Mouse (Mus musculus): Measurements from ENCODE around the gene Akr7a5. TPM values are rescaled to one million over a fixed set of nuclear protein-coding genes. Genes with fewer than 3 reads are reported as not detected.

Akr7a5 gene
- polyA plus RNA-seq, 1 experiment from 2014 or later: 120 TPM

DNA sequence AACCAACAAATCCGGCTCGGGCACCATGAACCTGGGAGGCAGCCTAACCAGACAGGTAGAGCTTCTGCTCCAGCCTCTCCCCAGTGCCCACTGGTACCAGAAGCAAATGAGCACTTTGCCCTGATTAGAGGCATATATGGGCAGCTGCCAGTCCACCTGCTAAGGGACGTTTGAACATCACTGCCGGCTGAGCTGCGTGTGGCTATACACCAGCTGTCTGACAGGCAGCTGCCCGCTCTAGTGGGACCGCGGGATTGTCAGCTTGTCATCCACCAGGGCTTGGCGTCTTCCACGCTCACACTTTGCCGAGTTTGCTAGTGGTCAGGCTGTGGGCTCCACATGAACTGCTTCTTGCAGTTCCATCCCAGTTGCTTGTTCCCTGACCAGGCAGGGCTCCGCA lies 30.0 kb upstream of the Akr7a5 start:
- no peak for ATAC-seq (ENCODE audit: low FRiP score, low read depth)
- Histone ChIP-seq H3K4me2 (replicated peaks) (no peak overlapping the region), H3K9ac (no peak overlapping the region), H3K27me3 (0 out of 2 replicates have a peak, but pooled peaks cover 2% of the 10 kb centered on the region), H3K9me3 (no peaks in the 10 kb centered on the region), H3K4me3 (no peak overlapping the region), H3K27ac (no peak overlapping the region), H3K36me3 (peaks cover 66% of the 10 kb centered on the region), H3K4me1 (peaks cover 63% of the 10 kb centered on the region)
- WGBS: 94% methylated on average over 12 of the region's 12 CpGs

DNA sequence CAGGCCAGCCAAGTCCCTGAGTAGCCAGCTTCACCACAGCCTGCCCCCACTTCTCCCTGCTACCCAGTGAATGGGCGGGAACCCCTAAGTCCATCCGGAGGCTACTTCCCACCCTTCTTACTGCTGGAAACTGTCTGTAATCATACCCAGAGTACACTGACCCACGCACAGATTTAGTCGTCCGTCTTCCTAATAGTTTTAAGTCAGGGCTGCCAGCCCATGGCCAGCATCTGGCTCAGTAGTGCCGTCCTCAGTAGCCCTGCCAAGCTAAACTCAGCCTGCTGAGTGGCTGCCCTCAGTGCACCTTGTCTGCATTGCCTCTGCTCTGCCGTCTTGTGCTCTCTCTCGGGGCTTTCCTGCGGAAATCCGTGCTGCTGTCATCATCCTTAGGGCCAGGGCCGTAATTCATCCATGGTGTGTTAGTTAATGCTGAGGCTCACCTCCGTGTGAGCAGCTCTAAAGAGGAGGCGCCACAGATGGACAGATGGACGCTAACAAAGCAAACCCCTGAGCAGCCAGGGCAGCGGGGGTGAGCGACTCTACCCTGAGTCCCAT lies 28.7 kb upstream of the Akr7a5 start:
- 77% methylated on average over 16 of the region's 16 CpGs for WGBS
- H3K36me3 ChIP-seq: peaks cover 71% of the 10 kb centered on the region
- H3K4me2 ChIP-seq (replicated peaks): no peak overlapping the region
- H3K9me3 ChIP-seq: no peaks in the 10 kb centered on the region
- H3K4me3 ChIP-seq: no peak overlapping the region
- 0 out of 2 replicates have a peak overlapping the region, but pooled peaks have one; percentile 19 for H3K9ac ChIP-seq
- no peak overlapping the region for H3K27ac ChIP-seq
- H3K27me3 ChIP-seq: 0 out of 2 replicates have a peak, but pooled peaks cover 2% of the 10 kb centered on the region
- no peak for ATAC-seq (ENCODE audit: low FRiP score, low read depth)
- peaks cover 64% of the 10 kb centered on the region for H3K4me1 ChIP-seq

DNA sequence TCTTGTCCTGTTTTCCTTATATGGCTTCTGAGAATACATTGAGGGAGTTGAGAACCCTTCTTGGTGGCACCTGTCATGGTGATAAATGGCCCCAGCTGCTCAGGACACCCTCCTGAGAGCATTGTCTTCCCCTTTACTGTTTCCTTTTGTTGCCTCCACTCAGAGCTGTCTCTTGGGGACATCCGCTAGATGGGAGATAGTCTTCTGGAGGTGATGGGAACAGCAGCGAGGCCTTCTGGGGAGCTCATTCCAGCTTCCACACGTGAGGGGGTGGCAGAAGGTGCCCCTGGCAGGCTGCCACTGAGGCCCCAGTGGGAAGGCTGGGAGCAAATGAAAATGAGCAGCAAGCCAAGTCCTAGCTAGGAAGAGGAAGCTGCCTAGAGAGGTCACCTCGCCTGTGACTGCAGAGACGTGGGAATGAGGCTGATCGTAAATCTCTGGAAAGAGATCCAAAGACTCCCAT lies 27.6 kb upstream of the Akr7a5 start:
- Histone ChIP-seq H3K9ac (no peak overlapping the region), H3K4me3 (no peak overlapping the region), H3K36me3 (peaks cover 74% of the 10 kb centered on the region), H3K4me1 (peaks cover 59% of the 10 kb centered on the region), H3K4me2 (replicated peaks) (no peak overlapping the region), H3K27ac (peak overlapping the region; percentile 10; the same call in 1 of the 2 replicates), H3K27me3 (no peaks in the 10 kb centered on the region), H3K9me3 (no peaks in the 10 kb centered on the region)
- no peak for ATAC-seq (ENCODE audit: low FRiP score, low read depth)
- whole genome bisulfite sequencing: 47% methylated on average over 6 of the region's 6 CpGs

DNA sequence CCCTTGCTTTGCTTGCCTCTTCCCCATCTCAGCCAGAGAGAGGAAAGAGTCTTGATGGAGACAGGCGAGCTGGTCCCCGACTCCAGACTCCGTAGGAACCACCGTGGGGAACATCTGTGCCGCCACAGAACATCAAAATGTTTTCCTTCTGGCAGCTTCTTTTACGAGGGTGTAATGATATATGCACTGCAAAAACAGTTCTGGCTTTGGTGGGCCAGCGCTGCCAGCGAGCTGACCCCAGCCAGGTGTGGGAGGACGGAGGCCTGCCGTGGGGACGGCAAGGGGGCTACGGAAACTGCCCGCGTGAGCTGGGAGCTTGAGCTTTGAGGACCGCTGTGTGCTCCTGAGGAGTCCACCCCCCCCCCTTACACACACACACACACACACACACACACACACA lies 25.7 kb upstream of the Akr7a5 start:
- H3K4me3 ChIP-seq: no peak overlapping the region
- 27% methylated on average over 15 of the region's 15 CpGs for WGBS
- H3K27me3 ChIP-seq: no peaks in the 10 kb centered on the region
- no peaks in the 10 kb centered on the region for H3K9me3 ChIP-seq
- H3K4me2 ChIP-seq (replicated peaks): 0 out of 2 replicates have a peak overlapping the region, but pooled peaks have one; percentile 1
- H3K9ac ChIP-seq: 0 out of 2 replicates have a peak overlapping the region, but pooled peaks have one; percentile 19
- peak; percentile 41; the same call in 1 of the 2 replicates for ATAC-seq (ENCODE audit: low FRiP score, low read depth)
- H3K27ac ChIP-seq: peak overlapping the region; percentile 84
- H3K4me1 ChIP-seq: peaks cover 72% of the 10 kb centered on the region
- H3K36me3 ChIP-seq: peaks cover 88% of the 10 kb centered on the region

DNA sequence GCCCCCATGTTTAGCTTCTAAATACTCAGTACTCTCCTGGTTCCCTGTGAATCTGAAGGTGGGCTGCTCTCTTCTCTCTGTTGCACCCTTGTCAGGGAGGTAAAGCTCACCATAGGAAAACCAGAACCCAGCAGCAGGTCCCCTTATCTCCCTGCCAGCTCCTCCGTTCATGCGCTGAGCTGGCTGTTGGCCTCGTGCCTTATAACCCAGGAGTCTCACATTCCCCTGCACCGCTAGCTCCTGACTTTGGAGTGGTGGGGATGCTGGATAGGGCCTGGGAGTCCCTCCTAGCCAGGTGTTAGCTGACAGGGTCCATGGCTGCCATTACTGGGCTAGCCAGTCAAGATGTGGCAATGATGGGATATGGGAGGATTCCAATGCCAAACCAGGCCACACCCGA lies 24.3 kb upstream of the Akr7a5 start:
- Histone ChIP-seq H3K27me3 (no peaks in the 10 kb centered on the region), H3K9ac (no peak overlapping the region), H3K4me2 (replicated peaks) (no peak overlapping the region), H3K9me3 (no peaks in the 10 kb centered on the region), H3K27ac (peak overlapping the region; percentile 16; the same call in 1 of the 2 replicates), H3K4me1 (peaks cover 71% of the 10 kb centered on the region), H3K36me3 (peaks cover 88% of the 10 kb centered on the region), H3K4me3 (no peak overlapping the region)
- no peak for ATAC-seq (ENCODE audit: low FRiP score, low read depth)
- 67% methylated on average over 5 of the region's 5 CpGs for WGBS

DNA sequence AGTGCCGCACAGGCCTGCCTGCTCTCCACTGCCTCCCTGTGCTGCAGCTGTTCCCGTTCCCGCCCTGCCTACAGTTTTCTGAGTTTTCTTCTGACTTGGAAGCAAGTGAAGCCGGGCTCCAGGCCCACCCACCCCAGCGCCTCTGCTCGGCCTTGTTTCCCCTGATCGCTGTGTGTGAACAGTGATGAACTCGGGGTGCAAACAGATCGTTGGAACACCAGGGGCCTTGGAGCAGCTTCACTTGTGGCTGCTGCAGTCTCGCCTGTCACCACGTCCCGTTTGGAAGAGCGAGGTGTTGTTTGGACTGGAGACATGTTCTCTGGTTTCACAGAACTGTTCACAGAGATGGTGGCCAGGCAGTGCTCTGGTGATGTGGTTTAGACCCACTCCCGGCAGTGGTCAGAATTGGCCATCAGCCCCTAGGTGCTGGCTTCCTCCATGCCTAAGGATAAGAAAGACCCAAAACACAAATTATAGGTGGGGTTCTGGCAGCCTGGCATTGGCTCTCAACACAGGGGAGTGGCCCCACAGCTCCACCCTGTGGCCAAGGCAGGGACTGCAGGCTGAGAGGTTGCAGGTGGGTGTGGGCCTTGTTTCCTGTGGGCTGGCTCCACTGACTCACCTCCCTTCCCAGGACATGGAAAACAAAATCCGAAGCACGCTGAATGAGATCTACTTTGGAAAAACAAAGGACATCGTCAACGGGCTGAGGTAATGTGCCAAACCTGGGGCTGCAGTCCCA lies 23.3 kb upstream of the Akr7a5 start:
- no peak overlapping the region for H3K4me2 ChIP-seq (replicated peaks)
- 0 out of 2 replicates have a peak, but pooled peaks have one; percentile 18 for ATAC-seq (ENCODE audit: low FRiP score, low read depth)
- H3K27ac ChIP-seq: peak overlapping the region; percentile 16; the same call in 1 of the 2 replicates
- H3K4me1 ChIP-seq: peaks cover 62% of the 10 kb centered on the region
- H3K36me3 ChIP-seq: peaks cover 88% of the 10 kb centered on the region
- no peak overlapping the region for H3K9ac ChIP-seq
- H3K27me3 ChIP-seq: no peaks in the 10 kb centered on the region
- no peak overlapping the region for H3K4me3 ChIP-seq
- 75% methylated on average over 18 of the region's 18 CpGs for WGBS
- no peaks in the 10 kb centered on the region for H3K9me3 ChIP-seq

DNA sequence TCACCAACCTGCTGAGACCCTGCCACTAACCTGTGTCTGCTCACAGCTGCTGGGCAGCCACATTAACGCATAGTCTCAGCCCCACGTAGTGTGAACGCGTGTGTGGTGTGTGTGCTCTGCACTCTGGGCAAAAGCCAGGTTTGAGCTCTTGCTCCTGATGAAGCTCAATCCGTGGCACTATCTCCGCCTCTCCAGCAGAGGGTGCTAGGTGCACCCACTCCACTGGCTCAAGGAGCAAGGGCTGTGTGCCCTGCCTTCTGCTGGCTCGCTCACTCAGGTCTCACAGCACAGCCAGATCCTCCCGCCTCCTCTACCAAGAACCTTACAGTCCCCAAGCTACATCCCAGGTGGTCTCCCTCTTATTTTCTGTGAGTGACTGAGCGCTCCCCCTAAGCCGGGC lies 21.5 kb upstream of the Akr7a5 start:
- Histone ChIP-seq H3K4me3 (no peak overlapping the region), H3K9ac (no peak overlapping the region; the same call in 1 of the 2 replicates), H3K27ac (peak overlapping the region; percentile 48; the same call in 1 of the 2 replicates), H3K36me3 (peaks cover 76% of the 10 kb centered on the region), H3K9me3 (no peaks in the 10 kb centered on the region), H3K4me2 (replicated peaks) (no peak overlapping the region), H3K27me3 (no peaks in the 10 kb centered on the region), H3K4me1 (peaks cover 46% of the 10 kb centered on the region)
- no peak for ATAC-seq (ENCODE audit: low FRiP score, low read depth)
- WGBS: 50% methylated on average over 10 of the region's 10 CpGs

DNA sequence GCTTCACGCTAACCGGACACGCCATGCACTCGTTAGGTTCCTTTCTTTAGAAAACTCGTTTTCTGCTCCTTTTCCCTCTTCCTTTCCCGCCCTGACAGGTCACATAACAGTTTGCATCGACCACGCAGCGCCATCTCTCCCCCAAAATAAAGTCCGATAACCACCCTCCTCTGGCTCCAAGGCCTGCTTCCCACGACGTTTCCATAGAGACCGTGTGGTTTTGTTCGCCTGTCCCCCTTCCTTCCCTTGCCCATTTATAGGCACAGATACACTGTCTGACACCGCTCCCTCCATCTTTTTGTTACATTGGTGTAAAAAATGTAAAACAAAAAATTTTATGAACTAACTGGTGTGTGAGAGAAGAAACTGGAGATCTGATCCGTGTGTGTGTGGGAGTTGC lies 19.4 kb upstream of the Akr7a5 start:
- H3K27me3 ChIP-seq: no peaks in the 10 kb centered on the region
- no peaks in the 10 kb centered on the region for H3K9me3 ChIP-seq
- H3K27ac ChIP-seq: no peak overlapping the region
- H3K4me1 ChIP-seq: peaks cover 25% of the 10 kb centered on the region
- H3K4me2 ChIP-seq (replicated peaks): no peak overlapping the region
- H3K36me3 ChIP-seq: peaks cover 63% of the 10 kb centered on the region
- WGBS: 89% methylated on average over 16 of the region's 16 CpGs
- H3K4me3 ChIP-seq: no peak overlapping the region
- no peak overlapping the region for H3K9ac ChIP-seq
- no peak for ATAC-seq (ENCODE audit: low FRiP score, low read depth)

DNA sequence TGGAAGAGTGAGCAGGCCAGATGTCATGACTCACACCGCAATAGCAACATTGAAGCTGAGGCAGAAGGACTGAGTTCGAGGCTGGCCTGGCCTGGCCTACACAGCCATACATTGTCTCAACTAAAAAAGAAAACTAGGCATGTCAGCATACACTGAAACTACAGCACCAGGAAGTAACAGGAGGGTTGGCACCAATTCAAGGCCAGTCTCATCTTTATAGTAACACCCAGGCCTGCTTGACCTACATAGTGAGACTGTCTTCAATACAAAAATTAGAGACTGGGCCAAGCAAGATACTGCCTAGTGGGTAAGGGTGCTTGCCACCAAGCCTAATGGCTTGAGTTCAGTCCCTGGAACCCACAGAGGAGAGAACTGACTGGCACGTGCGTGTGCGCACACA lies 18.5 kb upstream of the Akr7a5 start:
- no peaks in the 10 kb centered on the region for H3K9me3 ChIP-seq
- 98% methylated on average over 5 of the region's 5 CpGs for WGBS
- H3K27ac ChIP-seq: no peak overlapping the region
- peaks cover 16% of the 10 kb centered on the region for H3K4me1 ChIP-seq
- H3K9ac ChIP-seq: no peak overlapping the region
- H3K4me3 ChIP-seq: no peak overlapping the region
- H3K36me3 ChIP-seq: peaks cover 57% of the 10 kb centered on the region
- H3K27me3 ChIP-seq: no peaks in the 10 kb centered on the region
- no peak overlapping the region for H3K4me2 ChIP-seq (replicated peaks)
- no peak for ATAC-seq (ENCODE audit: low FRiP score, low read depth)

DNA sequence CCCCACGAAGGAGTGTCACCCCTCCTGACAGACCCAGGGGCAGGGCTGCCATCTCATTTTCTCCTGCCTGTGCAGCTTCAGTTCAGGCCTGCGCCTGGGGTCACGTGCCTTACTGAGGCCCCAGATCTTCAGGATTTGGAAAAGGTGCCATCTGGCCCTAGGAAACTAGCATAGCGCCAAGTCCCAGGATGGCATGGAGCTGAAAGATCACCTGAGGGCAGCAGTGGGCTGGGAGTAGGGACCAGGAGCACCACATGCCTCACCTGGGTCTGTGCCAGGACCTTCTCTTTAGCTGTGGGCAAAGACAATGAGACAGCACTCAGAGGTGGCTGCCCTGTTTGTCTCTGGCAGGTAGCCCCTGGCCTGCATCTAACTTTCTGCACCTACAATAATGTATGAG lies 13.0 kb upstream of the Akr7a5 start:
- H3K36me3 ChIP-seq: peaks cover 53% of the 10 kb centered on the region

DNA sequence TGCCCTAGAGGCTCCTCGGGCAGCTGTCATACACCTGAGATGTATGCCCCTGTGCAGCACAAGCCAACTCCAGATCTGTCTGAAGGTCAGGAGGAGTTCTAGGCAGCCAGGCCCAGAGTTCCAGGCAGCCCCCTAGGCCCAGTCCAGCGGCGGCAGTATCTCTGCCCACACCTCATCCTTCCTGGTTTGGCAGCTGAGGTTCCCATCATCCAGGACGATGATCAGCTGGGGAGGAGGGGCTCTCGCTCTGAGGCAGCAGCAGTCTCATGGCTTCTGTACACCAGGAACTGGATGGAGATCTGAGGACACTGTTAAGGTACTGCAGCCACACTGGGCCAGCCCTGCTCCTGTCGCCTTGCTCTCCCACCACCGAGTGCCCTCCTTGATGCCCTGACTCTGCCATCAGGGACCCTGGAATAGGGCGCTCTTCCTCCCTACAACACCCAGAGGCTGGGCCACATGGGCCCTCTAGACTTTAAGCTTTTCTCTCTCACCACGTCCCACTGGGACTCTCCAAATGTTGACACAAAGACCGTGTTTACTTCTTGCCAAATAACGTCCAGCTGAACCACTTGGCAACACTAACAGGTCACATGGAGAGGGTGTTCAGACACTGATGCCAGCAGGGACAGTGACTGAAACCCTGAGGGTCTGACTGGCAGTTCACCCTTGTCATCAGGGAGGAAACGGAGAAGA lies 11.7 kb upstream of the Akr7a5 start:
- H3K27me3 ChIP-seq: no peaks in the 10 kb centered on the region
- no peak overlapping the region for H3K4me3 ChIP-seq
- H3K27ac ChIP-seq: no peak overlapping the region
- no peak overlapping the region for H3K4me2 ChIP-seq (replicated peaks)
- WGBS: 86% methylated on average over 12 of the region's 12 CpGs
- H3K9me3 ChIP-seq: no peaks in the 10 kb centered on the region
- H3K4me1 ChIP-seq: no peaks in the 10 kb centered on the region; the same call in none of the 2 replicates
- ATAC-seq (ENCODE audit: low FRiP score, low read depth): no peak
- no peak overlapping the region for H3K9ac ChIP-seq
- H3K36me3 ChIP-seq: peaks cover 55% of the 10 kb centered on the region

More for the DNA sequence above, 13.0 kb upstream of the Akr7a5 start:
- ATAC-seq (ENCODE audit: low FRiP score, low read depth): no peak
- Histone ChIP-seq H3K9ac (no peak overlapping the region), H3K4me2 (replicated peaks) (no peak overlapping the region), H3K27ac (no peak overlapping the region), H3K9me3 (no peaks in the 10 kb centered on the region), H3K4me3 (no peak overlapping the region), H3K27me3 (no peaks in the 10 kb centered on the region), H3K4me1 (no peaks in the 10 kb centered on the region; the same call in none of the 2 replicates)
- WGBS: 82% methylated on average over 4 of the region's 4 CpGs

DNA sequence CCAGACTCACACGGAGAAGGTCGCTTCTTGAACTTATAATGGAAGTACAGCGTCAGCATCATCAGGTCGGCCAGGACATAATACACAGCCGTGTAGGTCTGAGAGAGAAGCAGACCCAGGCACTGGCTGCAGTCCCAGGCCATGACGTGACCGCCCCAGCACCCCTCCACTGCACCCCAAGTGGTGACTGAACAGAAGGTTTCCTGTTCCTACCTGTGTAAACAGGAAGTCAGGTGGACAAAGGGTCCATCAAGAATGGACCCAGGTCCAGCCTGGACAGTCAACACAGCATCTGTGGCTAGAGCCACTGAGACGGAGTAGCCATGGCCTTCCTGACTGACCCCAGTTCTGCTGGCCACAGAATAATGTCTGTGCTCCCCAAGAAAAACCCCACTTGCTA lies 8.8 kb upstream of the Akr7a5 start:
- Histone ChIP-seq H3K4me2 (replicated peaks) (no peak overlapping the region), H3K27ac (no peak overlapping the region), H3K4me1 (no peaks in the 10 kb centered on the region; the same call in 1 of the 2 replicates), H3K9me3 (no peaks in the 10 kb centered on the region), H3K9ac (no peak overlapping the region), H3K4me3 (no peak overlapping the region), H3K36me3 (peaks cover 78% of the 10 kb centered on the region), H3K27me3 (no peaks in the 10 kb centered on the region)
- no peak for ATAC-seq (ENCODE audit: low FRiP score, low read depth)
- WGBS: 89% methylated on average over 8 of the region's 8 CpGs

Data from limb, embryonic 13.5 days (tissue).